Mouse (Mus musculus): ENCODE measurements around the gene Rptor. TPM values are rescaled to one million over a fixed set of nuclear protein-coding genes. Genes with fewer than 3 reads are reported as not detected.

Gene Rptor
- polyA plus RNA-seq, 1 experiment from 2014 or later = 11.3 TPM

DNA sequence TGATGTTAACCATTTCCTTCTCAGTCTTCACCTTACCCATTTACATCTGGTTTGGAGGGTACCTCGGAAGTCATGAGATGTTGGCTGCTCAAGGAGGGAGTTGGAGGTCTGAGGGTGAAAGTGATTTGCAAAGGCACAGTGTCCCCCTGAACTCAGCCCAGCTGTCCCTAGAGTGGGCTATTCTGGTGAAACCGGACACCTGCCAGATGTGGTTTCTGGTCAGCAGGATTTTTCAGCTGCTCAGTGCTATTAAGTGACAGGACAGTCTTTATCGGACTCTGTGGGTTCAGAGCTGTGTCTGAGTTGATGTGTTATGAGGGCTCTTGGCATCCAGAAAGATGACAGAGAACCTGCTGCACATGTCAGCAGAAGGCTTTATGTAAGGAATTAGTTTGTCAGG, 18.6 kb downstream of the Rptor start:
- Histone ChIP-seq H3K27ac (ENCODE audit: low read length) (no peak overlapping the region), H3K9ac (replicated peaks; ENCODE audit: low read depth, low read length) (no peak overlapping the region), H3K4me2 (ENCODE audit: low read length) (no peak overlapping the region), H3K27me3 (replicated peaks; ENCODE audit: control insufficient read depth, insufficient read depth, low read length) (no peaks in the 10 kb centered on the region), H3K4me3 (replicated peaks; ENCODE audit: low read length) (no peak overlapping the region), H3K4me1 (replicated peaks; ENCODE audit: control insufficient read depth, insufficient read depth, low read length) (peaks cover 10% of the 10 kb centered on the region), H3K9me3 (ENCODE audit: control insufficient read depth, low read length) (no peaks in the 10 kb centered on the region), H3K36me3 (ENCODE audit: control insufficient read depth, insufficient read depth) (no peaks in the 10 kb centered on the region)
- 82% methylated on average over 3 of the region's 3 CpGs for WGBS
- no peak for ATAC-seq

DNA sequence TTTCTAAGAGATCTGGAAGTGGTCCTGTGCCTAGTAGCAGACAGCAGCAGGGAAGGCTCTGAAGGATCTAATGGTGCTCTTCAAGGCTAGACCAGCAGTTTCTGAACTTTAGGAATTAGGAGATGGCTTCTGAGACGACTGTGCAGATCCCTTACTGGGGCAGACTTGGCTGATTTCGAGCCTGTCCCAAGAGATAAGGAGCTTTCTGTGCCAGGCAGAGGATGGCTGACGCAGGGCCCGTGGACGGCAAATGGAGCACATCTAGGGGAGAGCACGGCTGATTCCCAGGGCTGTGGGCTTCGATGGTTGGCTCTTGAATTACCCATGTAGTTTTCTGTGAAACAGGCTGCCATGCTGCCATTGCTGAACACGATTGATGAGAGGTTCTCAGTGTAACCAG, 21.1 kb downstream of the Rptor start:
- Histone ChIP-seq H3K27ac (ENCODE audit: low read length) (no peak overlapping the region), H3K4me2 (ENCODE audit: low read length) (no peak overlapping the region), H3K9ac (replicated peaks; ENCODE audit: low read depth, low read length) (no peak overlapping the region), H3K9me3 (ENCODE audit: control insufficient read depth, low read length) (no peaks in the 10 kb centered on the region), H3K4me1 (replicated peaks; ENCODE audit: control insufficient read depth, insufficient read depth, low read length) (peaks cover 14% of the 10 kb centered on the region), H3K4me3 (replicated peaks; ENCODE audit: low read length) (no peak overlapping the region), H3K27me3 (replicated peaks; ENCODE audit: control insufficient read depth, insufficient read depth, low read length) (no peaks in the 10 kb centered on the region), H3K36me3 (ENCODE audit: control insufficient read depth, insufficient read depth) (no peaks in the 10 kb centered on the region)
- ATAC-seq = no peak
- WGBS = 88% methylated on average over 8 of the region's 8 CpGs

DNA sequence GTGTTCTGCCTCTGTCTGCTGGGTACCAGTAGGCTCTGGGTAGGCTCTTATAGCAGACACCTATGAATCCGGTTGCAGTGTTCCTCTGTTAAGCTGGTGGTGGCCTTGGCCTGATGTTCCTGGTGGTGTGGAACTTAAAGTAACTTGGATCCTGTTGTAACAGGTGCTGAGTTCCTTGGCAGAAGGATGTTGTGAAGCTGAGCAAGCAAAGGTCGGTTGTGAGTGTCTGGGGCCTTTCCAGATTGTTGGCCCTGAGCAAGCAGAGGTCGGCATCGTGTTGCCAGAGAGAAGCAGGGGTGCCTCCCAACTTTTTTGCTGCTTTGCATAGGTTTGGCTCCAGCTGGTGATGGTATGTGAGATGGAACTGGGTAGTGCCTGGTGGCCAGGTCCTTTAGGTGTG, 21.7 kb downstream of the Rptor start:
- 87% methylated on average over 4 of the region's 4 CpGs for WGBS
- no peak overlapping the region for H3K27ac ChIP-seq (ENCODE audit: low read length)
- no peak overlapping the region for H3K4me3 ChIP-seq (replicated peaks; ENCODE audit: low read length)
- H3K36me3 ChIP-seq (ENCODE audit: control insufficient read depth, insufficient read depth) = no peaks in the 10 kb centered on the region
- no peaks in the 10 kb centered on the region for H3K9me3 ChIP-seq (ENCODE audit: control insufficient read depth, low read length)
- no peak overlapping the region for H3K9ac ChIP-seq (replicated peaks; ENCODE audit: low read depth, low read length)
- H3K4me1 ChIP-seq (replicated peaks; ENCODE audit: control insufficient read depth, insufficient read depth, low read length) = peaks cover 14% of the 10 kb centered on the region
- no peak for ATAC-seq
- no peaks in the 10 kb centered on the region for H3K27me3 ChIP-seq (replicated peaks; ENCODE audit: control insufficient read depth, insufficient read depth, low read length)
- no peak overlapping the region for H3K4me2 ChIP-seq (ENCODE audit: low read length)

DNA sequence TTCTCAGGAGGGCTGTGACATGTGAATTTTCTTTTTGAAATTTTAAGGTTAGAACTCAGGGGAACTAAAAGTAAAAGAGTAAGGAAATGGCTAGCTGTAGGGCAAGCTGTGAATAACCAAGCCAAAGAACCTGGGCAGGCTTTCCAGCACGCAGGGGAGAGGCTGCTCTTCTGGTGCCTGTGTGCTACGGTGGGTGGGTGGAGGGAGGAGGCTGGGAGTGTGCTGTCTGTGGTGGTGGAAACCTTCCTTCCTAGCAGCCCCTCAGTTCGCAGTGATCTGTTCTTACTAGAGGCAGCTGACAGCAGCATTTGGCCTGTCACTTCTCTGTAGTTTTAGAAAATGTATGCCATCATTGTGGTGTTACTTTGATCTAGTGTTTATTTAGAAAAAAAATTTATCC, 22.2 kb downstream of the Rptor start:
- Histone ChIP-seq H3K9ac (replicated peaks; ENCODE audit: low read depth, low read length) (no peak overlapping the region), H3K4me3 (replicated peaks; ENCODE audit: low read length) (no peak overlapping the region), H3K4me2 (ENCODE audit: low read length) (no peak overlapping the region), H3K36me3 (ENCODE audit: control insufficient read depth, insufficient read depth) (no peaks in the 10 kb centered on the region), H3K27me3 (replicated peaks; ENCODE audit: control insufficient read depth, insufficient read depth, low read length) (no peaks in the 10 kb centered on the region), H3K27ac (ENCODE audit: low read length) (no peak overlapping the region), H3K4me1 (replicated peaks; ENCODE audit: control insufficient read depth, insufficient read depth, low read length) (peaks cover 17% of the 10 kb centered on the region), H3K9me3 (ENCODE audit: control insufficient read depth, low read length) (no peaks in the 10 kb centered on the region)
- WGBS = 59% methylated on average over 3 of the region's 3 CpGs
- no peak for ATAC-seq

DNA sequence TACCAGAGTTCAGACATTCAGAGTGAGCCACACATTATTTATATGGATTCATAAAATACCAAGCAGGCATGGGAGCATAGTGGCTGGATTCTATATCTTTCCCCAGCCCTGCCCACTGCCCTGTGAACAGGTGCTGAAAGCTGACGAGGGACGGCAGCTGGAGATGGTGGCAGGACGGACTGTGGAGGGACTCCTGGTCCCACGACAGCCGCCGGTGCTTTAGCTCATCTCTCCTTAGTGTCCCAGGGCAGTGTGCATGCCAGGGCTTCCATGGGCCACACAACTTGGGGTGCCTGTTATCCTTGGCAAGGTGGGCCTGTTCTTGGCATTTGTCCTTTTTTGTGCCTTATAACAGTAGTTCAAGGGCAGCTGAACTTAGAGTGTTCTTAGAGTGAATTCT, 22.8 kb downstream of the Rptor start:
- no peak for ATAC-seq
- no peak overlapping the region for H3K9ac ChIP-seq (replicated peaks; ENCODE audit: low read depth, low read length)
- H3K27ac ChIP-seq (ENCODE audit: low read length) = peak overlapping the region; percentile 7
- 83% methylated on average over 6 of the region's 6 CpGs for WGBS
- H3K4me1 ChIP-seq (replicated peaks; ENCODE audit: control insufficient read depth, insufficient read depth, low read length) = peaks cover 22% of the 10 kb centered on the region
- no peak overlapping the region for H3K4me3 ChIP-seq (replicated peaks; ENCODE audit: low read length)
- no peaks in the 10 kb centered on the region for H3K9me3 ChIP-seq (ENCODE audit: control insufficient read depth, low read length)
- no peaks in the 10 kb centered on the region for H3K36me3 ChIP-seq (ENCODE audit: control insufficient read depth, insufficient read depth)
- no peaks in the 10 kb centered on the region for H3K27me3 ChIP-seq (replicated peaks; ENCODE audit: control insufficient read depth, insufficient read depth, low read length)
- H3K4me2 ChIP-seq (ENCODE audit: low read length) = no peak overlapping the region

DNA sequence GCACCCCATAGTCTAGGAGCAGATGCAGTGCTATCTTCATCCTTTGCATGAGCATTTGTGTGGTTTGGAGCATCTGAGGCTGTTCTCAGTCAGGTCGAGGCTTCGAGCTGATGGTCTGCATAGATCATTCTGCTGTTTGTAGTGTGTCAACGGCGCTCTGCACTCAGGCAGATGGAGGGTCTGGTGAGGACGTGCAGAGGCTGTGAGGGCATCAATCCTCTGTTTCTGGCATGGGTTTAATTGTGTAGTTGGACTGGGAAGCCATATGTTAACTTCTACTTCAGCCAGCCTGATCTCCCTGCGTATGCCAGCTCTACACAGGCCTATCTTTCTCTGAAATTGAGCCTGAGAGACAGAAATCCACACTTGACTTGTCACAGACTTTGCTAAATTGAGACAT, 23.2 kb downstream of the Rptor start:
- Histone ChIP-seq H3K9ac (replicated peaks; ENCODE audit: low read depth, low read length) (no peak overlapping the region), H3K9me3 (ENCODE audit: control insufficient read depth, low read length) (no peaks in the 10 kb centered on the region), H3K36me3 (ENCODE audit: control insufficient read depth, insufficient read depth) (no peaks in the 10 kb centered on the region), H3K4me1 (replicated peaks; ENCODE audit: control insufficient read depth, insufficient read depth, low read length) (peaks cover 24% of the 10 kb centered on the region), H3K4me3 (replicated peaks; ENCODE audit: low read length) (no peak overlapping the region), H3K27ac (ENCODE audit: low read length) (peak overlapping the region; percentile 7), H3K27me3 (replicated peaks; ENCODE audit: control insufficient read depth, insufficient read depth, low read length) (no peaks in the 10 kb centered on the region), H3K4me2 (ENCODE audit: low read length) (no peak overlapping the region)
- peak; percentile 15; the same call in 1 of the 2 replicates for ATAC-seq
- 74% methylated on average over 6 of the region's 6 CpGs for WGBS

DNA sequence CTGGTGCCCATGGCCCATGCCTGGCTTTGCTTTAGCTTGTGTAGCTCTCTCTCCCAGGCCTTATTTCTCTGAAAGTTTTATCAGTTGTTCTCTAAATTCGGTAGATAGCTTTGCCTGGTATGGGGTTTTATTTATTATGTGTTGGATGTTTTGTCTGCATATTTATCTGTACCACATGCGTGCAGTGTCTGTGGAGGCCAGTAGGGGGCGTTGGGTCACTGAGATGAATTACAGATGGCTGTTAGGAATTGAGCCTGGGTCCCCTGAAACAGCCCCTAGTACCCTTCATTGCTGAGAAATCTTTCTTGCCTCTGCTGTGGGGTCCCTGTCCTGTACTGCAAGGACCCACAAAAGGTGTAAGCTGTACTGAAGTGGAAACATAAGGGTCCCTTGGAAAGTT, 24.5 kb downstream of the Rptor start:
- Histone ChIP-seq H3K4me2 (ENCODE audit: low read length) (no peak overlapping the region), H3K27me3 (replicated peaks; ENCODE audit: control insufficient read depth, insufficient read depth, low read length) (no peaks in the 10 kb centered on the region), H3K9me3 (ENCODE audit: control insufficient read depth, low read length) (no peaks in the 10 kb centered on the region), H3K36me3 (ENCODE audit: control insufficient read depth, insufficient read depth) (no peaks in the 10 kb centered on the region), H3K4me1 (replicated peaks; ENCODE audit: control insufficient read depth, insufficient read depth, low read length) (peaks cover 24% of the 10 kb centered on the region), H3K4me3 (replicated peaks; ENCODE audit: low read length) (no peak overlapping the region), H3K27ac (ENCODE audit: low read length) (no peak overlapping the region), H3K9ac (replicated peaks; ENCODE audit: low read depth, low read length) (no peak overlapping the region)
- ATAC-seq = no peak
- 64% methylated on average over 3 of the region's 3 CpGs for WGBS

DNA sequence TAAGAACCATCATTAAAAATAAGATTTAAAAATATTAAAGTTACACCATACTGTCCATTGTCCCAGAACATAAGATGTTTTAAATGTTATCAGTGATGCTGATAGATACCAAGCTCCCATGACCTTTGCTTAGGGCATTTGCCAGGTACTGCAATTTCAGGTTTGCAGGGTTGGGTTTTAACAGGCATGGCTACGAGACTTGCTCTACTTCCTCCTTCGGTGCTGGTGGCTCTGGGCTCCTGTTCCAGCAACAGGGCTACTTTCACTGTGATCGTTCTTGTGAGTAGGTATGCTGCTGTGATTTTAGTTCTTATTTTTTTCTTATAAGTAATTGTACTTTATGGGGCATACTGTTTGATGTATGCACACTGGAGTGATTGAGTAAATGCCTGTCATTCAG, 26.4 kb downstream of the Rptor start:
- WGBS = 92% methylated on average over 3 of the region's 3 CpGs
- Histone ChIP-seq H3K4me3 (replicated peaks; ENCODE audit: low read length) (no peak overlapping the region), H3K4me2 (ENCODE audit: low read length) (no peak overlapping the region), H3K4me1 (replicated peaks; ENCODE audit: control insufficient read depth, insufficient read depth, low read length) (peaks cover 24% of the 10 kb centered on the region), H3K9ac (replicated peaks; ENCODE audit: low read depth, low read length) (no peak overlapping the region), H3K27me3 (replicated peaks; ENCODE audit: control insufficient read depth, insufficient read depth, low read length) (no peaks in the 10 kb centered on the region), H3K36me3 (ENCODE audit: control insufficient read depth, insufficient read depth) (no peaks in the 10 kb centered on the region), H3K27ac (ENCODE audit: low read length) (no peak overlapping the region), H3K9me3 (ENCODE audit: control insufficient read depth, low read length) (no peaks in the 10 kb centered on the region)
- ATAC-seq = no peak

DNA sequence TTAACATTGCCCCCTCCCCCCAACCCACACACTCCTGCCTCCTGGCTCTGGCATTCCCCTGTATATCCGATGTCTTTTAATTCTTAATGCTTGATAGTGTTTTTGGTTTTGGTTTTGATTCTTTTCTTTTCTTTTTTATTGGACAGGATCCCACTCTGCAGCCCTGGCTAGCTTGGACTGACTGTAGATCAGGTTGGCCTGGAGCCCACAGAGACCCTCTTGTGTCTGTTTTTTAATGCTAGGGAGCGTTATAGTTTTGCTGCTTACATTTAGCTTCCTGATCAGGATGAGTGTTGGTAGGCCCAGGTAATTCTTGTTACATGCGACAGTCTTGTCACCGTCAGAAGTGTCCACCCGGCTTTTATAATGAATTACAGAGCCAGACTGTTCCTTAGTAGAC, 27.6 kb downstream of the Rptor start:
- Histone ChIP-seq H3K4me2 (ENCODE audit: low read length) (no peak overlapping the region), H3K36me3 (ENCODE audit: control insufficient read depth, insufficient read depth) (no peaks in the 10 kb centered on the region), H3K4me1 (replicated peaks; ENCODE audit: control insufficient read depth, insufficient read depth, low read length) (peaks cover 26% of the 10 kb centered on the region), H3K27ac (ENCODE audit: low read length) (no peak overlapping the region), H3K4me3 (replicated peaks; ENCODE audit: low read length) (no peak overlapping the region), H3K9me3 (ENCODE audit: control insufficient read depth, low read length) (no peaks in the 10 kb centered on the region), H3K9ac (replicated peaks; ENCODE audit: low read depth, low read length) (no peak overlapping the region), H3K27me3 (replicated peaks; ENCODE audit: control insufficient read depth, insufficient read depth, low read length) (no peaks in the 10 kb centered on the region)
- no peak for ATAC-seq
- 70% methylated on average over 5 of the region's 5 CpGs for WGBS

DNA sequence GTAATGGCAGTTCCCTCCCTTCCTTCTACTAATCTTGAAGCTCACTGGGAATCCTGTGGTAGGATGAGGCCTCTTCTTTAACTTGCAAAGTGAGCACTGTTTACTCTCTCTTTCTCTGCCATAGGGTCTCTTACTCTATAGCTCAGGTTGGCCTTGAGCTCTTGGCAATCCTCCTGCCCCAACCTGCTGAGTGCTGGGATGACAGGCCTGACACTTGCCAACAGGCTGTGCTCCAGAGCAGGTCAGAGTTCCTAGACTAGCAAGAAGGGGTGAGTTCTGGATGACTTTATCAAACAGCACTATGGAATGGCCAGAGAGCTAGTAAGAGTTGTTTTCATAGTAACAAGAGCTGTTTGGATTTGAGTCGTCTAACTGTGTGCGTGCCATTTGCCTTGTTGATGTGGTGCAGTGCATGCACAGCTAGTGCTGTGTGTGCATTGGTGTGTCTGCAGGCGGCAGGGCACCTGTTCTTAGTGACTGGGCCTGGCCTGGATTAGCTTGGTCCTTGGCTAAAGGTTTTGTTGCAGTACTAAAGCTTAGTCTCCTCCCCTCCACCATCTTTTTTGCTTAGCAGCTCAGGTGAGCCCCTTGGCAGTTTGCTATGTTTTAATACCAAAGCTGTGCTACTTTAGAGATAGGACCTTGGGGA, 28.6 kb downstream of the Rptor start:
- H3K27me3 ChIP-seq (replicated peaks; ENCODE audit: control insufficient read depth, insufficient read depth, low read length) = no peaks in the 10 kb centered on the region
- 78% methylated on average over 3 of the region's 3 CpGs for WGBS
- ATAC-seq = no peak
- no peak overlapping the region for H3K9ac ChIP-seq (replicated peaks; ENCODE audit: low read depth, low read length)
- no peak overlapping the region for H3K27ac ChIP-seq (ENCODE audit: low read length)
- no peak overlapping the region for H3K4me3 ChIP-seq (replicated peaks; ENCODE audit: low read length)
- no peaks in the 10 kb centered on the region for H3K9me3 ChIP-seq (ENCODE audit: control insufficient read depth, low read length)
- no peak overlapping the region for H3K4me2 ChIP-seq (ENCODE audit: low read length)
- peaks cover 16% of the 10 kb centered on the region for H3K4me1 ChIP-seq (replicated peaks; ENCODE audit: control insufficient read depth, insufficient read depth, low read length)
- H3K36me3 ChIP-seq (ENCODE audit: control insufficient read depth, insufficient read depth) = no peaks in the 10 kb centered on the region
